Mouse (Mus musculus) right cerebral cortex, postnatal 10 days (tissue): ENCODE measurements around the gene Arhgap33.
A peak's percentile ranks its signal among the peaks of the same experiment; 100 is the strongest.
"Not testable (repeated sequence)": the region's sequence is repeated elsewhere in the genome, so short reads cannot be mapped to it uniquely, and the experiment has no call there.

Source experiments
- DNase-seq, 2 experiments: peaks; one replicate each; pipeline ENCODE4 v3.0.0; 2021; ENCODE audit warnings: low spot score in 2 of 2

Arhgap33 gene

DNA sequence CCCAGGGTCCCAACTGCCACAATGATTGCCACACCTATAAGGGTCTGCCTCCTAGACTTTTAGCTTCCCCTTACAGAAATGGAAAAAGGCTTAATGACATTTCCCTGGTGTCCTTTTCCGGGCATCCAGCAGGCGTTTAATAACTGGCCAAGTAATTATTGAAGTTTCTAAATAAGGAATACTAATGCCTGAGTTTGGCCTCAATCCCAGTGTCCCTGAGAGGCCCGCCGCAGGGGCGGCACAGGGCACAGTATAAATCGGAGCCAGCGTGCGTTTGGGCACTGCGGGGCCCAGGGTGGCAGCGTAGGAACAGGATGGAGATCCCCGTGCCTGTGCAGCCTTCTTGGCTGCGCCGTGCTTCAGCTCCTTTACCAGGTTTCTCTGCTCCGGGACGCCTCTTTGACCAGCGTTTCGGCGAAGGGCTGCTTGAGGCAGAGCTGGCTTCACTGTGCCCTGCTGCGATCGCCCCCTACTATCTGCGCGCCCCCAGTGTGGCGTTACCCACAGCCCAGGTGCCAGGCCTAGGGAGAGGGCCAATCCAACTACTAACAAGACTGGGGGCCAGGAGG is 18.2 kb upstream of the Arhgap33 start:
- DNase-seq, result peak in 1 of 2 experiments; percentile 63

DNA sequence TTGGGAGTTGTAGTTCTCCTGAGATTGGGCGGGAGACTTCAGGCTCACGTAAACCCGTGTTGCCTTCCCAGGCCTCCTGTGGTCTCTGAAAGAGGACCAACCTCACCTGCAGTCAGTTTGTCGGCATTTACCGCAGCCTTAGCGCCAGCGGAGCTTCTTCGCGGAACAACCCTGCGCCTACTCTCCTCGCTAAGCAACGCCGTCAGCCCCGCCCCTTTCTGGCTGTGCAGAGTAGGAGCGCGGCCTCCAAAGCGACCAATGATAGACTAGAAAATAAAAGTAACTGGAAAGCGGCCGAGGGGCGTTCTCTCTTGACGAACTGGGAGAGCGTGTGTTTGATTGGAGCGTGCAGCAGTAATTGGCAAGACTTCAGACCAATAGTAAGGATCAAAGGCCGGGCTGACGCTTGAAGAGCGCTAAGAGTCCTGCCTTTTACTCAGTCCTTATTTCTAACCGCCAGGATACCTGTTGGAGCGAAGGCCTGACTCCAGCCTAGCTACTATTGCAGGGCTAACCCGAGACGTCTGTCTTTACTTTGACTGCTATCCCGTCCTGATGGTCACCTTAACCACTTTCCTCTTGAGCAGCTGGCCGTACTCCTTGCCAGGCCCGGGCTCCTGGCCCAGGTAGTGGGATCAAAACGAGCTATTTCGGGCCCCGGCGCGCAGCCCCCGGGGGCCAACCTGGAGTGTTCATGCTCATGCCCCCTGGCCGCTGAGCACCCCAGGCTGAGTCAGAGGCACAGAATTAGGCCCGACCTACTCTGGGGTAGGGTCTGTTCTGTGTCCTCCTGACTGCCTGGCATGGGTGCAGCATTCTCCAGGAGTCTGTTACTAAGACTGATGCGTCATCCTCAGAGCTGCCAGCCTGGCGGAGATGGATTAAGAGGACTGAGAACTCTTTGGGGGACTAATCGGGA is 17.5 kb upstream of the Arhgap33 start, which contains the start of the genes Hspb6 and Proser3:
Gene Hspb6 (plus strand): TSS at position 77 of the 919 bp plus-strand sequence.
Gene Proser3 (minus strand): TSS at position 198 of the 919 bp plus-strand sequence.
- DNase-seq, result peak; percentile 99

DNA sequence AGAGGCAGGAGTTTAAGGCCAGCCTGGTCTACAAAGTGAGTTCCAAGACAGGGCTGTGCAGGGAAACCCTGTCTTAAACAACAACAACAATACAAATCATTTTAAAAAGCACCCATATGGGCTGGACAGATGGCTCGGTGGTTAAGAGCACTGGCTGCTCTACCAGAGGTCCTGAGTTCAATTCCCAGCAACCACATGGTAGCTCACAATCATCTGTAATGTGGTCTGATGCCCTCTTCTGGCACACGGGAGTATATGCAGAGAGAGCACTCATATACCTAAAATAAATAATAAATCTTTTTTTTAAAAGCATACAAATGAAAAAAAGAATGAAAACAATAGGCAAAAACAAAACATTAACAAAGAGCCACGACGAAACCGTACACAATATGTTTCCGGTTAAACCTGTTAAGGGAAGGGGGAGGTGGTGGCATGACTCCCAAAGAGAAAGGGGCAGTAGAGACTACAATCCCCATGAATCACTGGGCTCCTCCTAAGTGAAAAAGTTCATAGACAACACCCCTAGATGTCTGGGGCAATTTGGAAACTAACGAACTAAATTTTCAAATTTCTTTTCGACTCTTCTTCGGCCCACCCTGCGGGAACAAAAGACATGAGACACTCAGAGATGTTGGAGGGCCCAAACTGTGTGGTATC is 16.7 kb upstream of the Arhgap33 start:
- no peak for DNase-seq

DNA sequence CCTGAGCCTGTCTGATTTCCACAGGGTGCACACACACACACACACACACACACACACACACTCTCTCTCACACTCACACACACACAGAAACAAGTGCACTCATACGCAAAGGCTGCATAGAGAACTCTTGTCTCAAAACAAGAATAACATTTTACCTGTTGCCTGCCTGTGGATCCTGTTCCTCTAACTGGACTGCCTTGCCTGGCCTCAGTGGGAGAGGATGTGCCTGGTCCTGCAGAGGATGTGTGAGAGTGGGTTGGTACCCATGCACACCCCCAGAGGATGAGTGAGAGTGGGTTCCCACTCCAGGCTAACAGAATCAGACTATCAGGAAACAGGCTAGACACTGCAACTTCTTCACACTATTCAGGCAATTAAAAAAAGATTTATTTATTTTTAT is 15.7 kb upstream of the Arhgap33 start:
- DNase-seq, result no peak

DNA sequence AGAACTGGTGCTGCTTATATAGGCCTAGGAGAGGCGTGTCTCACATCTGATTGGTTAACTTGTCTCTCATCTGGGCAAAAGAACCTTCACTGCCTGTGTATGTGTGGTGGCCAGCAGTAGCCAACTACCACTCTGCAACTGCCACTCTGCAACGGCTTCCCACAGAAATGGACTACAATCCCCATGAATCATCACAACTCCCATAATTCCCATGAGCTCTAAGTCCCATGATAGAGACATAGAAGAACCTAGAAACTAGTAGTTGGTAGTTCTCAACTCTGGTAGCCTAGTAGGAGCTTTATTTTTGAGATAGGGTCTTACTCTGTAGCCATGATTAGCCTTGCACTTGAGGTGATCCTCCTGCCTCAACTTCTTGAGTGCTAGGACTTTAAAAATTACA is 15.0 kb upstream of the Arhgap33 start:
- no peak for DNase-seq

DNA sequence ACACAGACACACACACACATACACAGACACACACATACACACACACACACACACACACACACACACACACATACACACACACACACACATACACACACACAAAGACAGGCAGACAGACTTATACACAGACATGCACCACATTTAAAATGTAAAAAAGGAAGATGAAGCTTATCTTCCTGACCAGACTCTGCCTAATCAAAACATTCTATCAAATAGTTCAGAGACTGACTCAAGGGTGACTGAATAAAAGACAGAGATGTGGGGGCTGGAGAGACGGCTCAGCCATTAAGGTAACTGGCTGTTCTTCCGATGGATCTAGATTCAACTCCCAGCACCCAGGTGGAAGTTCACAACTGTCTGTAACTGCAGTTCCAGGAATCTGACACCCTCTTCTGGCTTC is 9.5 kb upstream of the Arhgap33 start:
- no peak for DNase-seq

DNA sequence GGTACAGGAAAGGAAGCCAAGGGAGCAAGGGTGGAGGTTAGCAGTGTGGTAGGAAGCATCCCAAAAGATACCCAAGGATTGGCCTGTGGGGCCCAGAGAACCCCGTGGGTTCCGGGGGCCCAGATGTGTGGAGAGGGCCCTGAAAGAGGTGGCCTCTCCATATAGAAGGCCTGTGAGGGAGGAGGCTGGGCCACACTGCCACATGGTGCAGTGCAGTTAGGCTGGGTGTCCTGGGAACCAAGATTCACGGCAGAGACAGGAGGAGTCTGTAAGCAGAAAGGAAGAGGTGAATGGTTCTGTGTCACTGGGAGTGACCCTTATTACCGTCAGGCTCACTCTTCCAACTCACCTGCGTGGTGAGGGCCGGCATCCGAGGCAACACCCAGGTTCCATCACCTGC is 5.7 kb upstream of the Arhgap33 start:
- DNase-seq, result no peak

DNA sequence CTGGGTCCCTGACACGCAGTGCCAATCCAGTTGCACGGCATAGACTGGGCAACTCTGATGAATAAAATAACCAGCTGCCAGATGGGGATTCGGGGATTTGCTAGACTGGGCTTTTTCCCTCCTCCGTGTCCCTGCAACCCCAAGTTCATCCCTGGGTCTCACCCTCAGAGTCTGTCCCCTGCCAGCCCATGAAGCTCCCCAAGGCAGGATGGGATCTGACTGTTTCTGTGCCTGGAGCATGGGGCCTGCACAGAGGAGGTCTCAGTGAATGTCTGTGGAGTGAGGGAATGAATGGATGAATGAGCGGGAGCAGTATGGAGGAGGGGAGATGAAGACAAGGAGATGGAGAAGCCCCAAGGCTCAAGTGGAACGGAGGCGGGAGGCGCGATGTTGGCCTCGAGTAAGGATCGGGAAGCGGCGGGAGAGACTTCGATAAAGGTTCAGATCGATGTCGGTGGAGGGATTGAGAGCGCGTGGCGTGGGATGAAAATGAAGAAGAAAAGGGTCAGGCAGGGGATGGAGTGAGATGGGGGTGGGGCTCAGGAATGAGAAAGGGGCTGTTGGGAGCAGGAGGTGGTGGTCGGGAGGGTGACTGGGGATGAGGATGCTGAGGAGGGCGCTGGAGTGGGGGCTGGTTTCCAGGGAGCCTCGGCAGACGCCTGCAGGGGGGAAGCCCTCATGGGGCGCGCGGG is 773 bp downstream of the Arhgap33 start:
- peak; percentile 60 to 69 for DNase-seq

DNA sequence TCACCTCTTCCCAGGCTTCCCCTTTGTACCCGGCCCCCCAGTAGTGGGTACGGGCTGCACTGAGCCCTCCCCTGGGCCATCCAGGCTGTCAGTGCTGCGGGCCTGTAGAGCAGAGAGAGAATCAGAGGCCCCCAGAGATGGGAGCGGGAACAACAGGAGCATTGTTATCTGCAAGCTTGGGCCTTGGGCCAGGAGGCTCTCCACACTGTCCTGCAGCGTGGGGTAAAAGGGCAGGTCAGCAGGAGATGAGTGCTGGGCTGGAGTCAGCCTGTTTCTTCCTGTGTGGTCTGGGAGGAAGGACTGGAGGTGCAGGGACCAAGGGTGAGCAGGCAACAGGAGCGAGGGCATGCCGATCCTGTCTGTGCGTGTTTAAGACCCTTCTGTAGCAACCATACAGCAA is 1.9 kb downstream of the Arhgap33 start:
- DNase-seq, result peak in 1 of 2 experiments; percentile 64

DNA sequence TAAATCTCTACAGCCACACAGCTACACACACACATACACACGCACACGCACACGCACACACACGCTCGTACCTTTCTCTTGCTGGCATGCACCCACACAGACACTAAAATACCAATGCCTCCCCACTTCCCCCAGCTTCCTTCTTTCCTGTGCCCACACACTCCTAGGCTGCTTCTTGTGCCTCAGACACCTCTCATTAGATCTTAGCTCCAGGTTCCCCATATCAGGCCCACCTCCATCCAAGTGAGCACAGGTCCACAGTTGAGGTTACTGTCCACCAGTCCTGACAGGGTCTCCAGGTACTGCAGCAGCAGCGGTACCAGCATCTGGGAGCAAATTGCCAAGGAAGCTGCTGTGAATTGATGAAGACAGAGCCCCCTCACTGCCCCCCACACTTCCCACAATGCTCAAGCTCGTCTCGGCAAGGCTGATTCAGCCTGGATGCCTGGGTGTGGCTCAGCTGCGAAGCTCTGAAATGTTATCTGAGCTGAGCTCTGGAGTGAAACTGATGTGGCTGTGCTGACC is 3.5 kb downstream of the Arhgap33 start:
- peak; percentile 72 to 76 for DNase-seq

DNA sequence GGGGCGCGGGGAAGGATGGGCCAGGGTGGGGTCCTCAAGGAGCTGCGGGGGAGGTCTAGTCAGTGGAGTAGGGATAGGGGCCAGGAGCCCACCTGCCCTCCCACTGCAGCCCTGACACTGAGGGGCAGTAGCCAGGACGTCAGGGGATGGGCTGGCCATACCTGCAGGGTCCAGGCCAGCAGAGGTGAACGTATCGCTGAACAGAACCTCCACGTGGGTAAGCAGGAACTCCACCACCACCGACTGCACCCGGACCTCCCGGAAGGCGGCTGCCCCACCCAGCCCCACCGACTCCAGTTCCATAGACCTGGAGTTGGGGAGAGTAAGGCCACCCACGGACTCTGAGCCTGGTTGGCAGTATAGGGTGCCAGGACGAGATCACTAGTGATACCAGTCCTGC is 7.9 kb downstream of the Arhgap33 start:
- no peak for DNase-seq

DNA sequence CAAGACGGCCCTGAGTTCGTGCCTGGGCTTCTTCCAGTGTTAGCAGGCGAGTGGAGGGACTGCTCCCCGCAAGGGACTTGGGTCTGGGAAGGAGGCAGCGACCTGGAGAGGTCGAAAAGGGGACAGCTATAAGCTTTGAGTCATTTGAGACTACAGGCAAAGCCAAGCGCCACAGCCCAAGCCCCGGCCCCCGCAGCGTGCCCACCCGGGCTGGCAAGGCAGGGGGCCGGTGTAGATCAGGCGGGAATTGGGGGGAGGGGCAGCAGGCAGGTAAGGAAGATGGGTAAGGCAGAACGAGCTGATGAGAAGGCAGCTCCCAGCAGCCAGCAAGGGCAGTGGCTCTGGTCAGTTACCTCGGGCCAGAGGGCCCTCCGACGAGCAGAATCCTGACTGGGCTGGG is 8.5 kb downstream of the Arhgap33 start:
- DNase-seq, result no peak

DNA sequence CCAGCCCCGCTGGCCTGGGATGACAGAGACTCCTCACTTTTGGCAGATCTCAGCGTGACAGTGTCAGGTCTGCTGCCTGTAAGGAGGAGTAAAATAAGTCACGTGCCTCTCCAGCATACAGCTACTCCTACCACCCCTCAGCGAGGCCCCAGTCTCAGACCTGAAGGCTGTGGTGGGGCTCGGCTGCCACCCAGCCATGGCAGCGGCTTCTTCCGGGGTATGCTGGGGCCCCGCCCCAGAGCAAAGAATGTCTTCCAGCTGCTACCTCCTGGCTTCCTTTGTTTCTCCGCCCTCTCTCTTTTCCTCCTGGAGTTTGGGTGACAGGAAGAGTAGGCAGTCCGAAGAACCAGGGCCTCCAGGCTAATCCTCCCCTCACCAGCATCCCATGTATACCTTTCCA is 8.9 kb downstream of the Arhgap33 start:
- DNase-seq, result no peak

DNA sequence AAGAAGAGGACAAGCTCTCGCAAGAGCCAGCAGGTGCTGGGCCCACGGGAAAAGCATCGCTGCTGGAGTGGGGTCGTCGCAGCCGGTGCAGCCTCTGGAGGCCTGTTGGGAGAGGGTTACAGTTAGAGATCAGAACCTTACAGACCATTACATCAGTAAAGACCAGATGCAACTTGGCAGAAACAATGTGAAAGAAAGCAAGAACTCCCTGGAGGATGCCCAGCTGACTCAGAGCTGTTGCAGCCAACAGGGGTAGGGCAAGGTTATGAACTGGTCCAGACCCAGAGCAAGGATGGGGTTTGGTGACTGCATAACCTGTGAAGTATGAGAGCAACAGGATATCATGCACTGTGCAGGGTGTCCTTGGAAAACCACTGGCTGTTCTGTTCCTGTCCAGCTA is 10.4 kb downstream of the Arhgap33 start:
- no peak for DNase-seq

DNA sequence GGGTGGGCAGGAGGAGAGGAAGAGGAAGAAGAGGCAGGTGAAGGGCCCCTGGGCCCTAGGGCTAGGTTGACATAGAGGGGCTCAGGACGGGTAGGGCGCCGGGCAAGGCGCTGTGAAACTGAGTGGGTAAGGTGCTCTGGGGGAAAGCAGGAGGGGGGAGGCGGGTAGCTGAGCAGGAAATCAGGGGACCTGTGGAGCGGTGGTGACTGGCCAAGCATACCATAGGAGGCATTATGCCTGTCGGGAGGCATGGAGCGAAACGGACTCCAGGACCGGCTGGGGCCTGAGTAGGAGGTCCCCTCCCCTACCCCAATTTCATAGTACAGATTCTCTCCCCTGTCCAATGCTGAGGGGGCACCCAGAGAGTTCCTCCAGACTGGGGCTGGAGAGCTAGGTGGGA is 12.0 kb downstream of the Arhgap33 start:
- no peak for DNase-seq

DNA sequence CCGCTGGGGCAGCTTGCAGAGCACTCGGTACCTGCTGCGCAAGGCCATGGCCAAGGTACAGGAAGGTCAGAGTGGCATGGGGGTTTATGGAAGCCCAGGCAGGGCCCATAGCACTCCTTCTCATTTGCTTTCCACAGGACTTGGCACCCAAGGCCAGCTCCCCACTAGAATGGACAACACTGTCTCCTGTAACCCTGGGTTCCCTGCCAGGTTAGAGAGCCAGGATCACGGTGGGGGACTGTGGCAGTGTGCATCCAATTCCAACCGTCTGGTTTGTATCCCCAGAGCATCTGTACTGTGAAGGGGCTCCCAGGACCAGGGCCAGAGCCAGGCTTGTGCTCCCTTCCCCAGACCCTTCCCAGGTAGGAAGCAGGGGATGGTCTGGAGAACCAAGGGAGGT is 14.0 kb downstream of the Arhgap33 start:
- DNase-seq, result no peak

DNA sequence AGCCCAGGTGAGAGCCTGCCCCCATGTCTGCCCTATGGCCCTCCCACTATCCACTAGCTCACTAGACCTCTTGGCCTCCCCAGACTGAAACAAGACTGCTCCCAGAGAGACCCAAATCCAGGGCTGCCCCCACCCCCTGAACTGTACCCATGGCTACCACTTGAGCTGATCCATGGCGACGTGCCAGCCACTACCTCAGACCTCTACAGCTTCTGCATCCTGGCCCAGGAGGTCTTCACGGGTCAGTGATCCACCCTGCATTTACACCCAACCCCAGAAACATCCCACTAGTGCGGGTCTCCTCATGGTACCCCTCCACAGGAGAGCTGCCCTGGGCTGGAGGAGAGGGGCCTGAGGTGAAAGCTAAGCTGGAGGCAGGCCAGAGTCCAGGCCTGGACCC is 14.5 kb downstream of the Arhgap33 start:
- peak in 1 of 2 experiments; percentile 66 for DNase-seq

DNA sequence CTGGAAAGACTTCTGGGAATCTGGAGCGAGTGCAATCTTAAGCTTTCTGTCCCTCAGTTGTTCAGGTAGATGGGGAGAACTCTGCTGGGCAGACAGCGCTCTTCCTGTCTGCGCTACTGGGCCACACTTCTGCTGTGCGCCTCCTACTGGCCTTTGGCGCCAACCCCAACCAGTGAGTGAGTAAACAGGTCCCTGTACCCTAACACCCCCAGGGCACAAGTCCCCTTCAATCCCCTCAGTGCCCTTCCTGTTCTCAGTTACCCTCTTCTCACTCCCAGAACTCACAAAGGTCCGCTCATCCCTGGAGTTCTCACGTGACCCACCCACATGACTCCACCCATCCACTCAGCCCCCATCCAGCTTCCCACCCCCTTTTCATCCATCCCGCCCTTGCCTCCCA is 16.5 kb downstream of the Arhgap33 start:
- no peak for DNase-seq

DNA sequence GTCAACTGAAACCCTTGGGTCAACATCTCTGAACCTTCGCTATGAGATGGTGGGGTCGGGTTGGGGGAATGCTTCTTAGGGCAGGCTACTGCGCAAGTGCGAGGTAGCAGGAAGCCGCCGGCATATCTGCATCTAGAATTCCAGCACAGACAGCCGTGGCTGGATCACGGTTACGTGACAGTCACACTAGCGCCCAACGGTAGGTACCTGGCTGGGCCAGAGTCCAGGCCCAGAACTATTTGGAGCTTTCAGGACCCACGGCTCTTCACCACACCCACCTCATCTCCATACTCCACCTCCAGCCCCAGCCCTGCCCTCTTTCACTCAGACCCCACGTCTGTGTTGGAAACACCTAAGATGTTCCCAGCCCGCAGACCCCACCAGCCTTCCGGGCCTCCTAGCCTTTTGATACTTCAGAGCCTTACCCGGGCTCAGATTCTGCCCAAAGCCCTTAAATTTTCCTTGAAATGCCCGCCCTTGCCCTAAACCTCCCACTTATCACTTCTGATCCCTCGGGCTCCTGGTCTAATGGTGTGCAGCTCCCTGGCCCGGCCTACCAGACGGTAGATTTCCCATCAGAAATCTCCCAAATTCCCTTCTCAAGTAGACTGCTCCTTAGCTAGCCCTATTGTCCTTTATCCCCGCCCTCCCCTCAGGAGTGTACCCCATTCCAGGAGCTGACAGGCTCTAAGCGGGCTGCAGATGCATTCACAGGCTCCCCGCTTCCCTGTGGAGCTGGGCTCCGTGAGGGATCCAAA is 19.7 kb downstream of the Arhgap33 start:
- no peak for DNase-seq

DNA sequence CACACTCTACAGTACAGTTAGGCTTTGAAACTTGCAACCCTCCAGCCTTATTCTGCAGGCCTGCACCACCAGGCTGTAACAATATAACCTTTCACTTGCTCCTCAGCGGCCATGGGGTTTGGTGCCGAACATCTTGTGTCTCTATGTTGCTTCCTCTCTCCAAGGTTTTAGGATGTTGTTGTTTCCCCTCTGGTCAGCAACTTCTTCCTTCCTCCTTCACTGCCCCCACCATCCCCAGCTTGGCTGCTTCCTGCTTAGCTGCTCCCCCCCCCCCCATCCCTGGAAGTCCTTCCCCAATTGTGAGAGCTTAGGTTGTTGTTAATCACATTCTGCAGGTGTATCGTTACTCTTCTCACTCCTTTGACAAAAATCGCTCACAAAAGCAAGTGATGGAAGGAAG is 26.8 kb downstream of the Arhgap33 start:
- DNase-seq, result no peak

DNA sequence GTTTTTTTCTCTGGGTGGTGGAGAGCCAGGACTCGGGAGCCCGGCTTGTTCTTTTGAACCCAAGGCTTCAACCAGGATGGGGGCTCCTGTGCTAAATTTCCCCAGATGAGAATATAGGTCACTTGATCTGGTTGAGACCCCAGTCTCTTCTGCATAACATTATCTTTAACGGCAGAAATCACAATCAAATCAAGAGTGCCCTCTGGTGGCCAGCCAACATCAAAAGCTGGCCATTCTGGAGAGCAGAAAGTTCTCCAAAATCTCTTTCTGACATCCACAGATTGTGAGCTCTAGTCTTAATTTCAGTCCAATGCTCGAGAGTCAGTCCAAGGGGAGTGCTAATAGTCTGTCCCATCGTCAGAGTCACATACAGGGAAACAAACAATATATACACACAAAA is 33.7 kb downstream of the Arhgap33 start:
- DNase-seq, result not testable (repeated sequence)
